Mouse (Mus musculus) testis, postnatal 10 days (tissue): ENCODE results near the gene 3110082I17Rik.

Source experiments
- DNase-seq: peaks from one replicate; pipeline ENCODE4 v3.0.0; 2021; ENCODE audit warnings: low spot score

Gene 3110082I17Rik

GRCm38 (mm10) chr5:139325395-139325966, 134.8 kb downstream of the 3110082I17Rik start, which contains the start of gene Adap1:
Adap1 (minus strand) TSS chr5:139325622.
- DNase-seq = peak; percentile 72

GRCm38 (mm10) chr5:139324691-139325394, 135.5 kb downstream of the 3110082I17Rik start:
- DNase-seq = peak; percentile 62

- no peak for DNase-seq
These were observed 136.3 kb downstream of the 3110082I17Rik start for GRCm38 (mm10) chr5:139324045-139324491.

- DNase-seq = peak; percentile 62
These were observed 136.9 kb downstream of the 3110082I17Rik start for GRCm38 (mm10) chr5:139323260-139323924.

GRCm38 (mm10) chr5:139321331-139321730, 139.0 kb downstream of the 3110082I17Rik start:
- no peak for DNase-seq

- no peak for DNase-seq
These were observed 139.9 kb downstream of the 3110082I17Rik start for GRCm38 (mm10) chr5:139320424-139320823.

GRCm38 (mm10) chr5:139317751-139318504, 142.4 kb downstream of the 3110082I17Rik start:
- no peak for DNase-seq

GRCm38 (mm10) chr5:139316982-139317675, 143.2 kb downstream of the 3110082I17Rik start:
- no peak for DNase-seq

GRCm38 (mm10) chr5:139314941-139315642, 145.2 kb downstream of the 3110082I17Rik start:
- no peak for DNase-seq

- no peak for DNase-seq
These were observed 146.8 kb downstream of the 3110082I17Rik start for GRCm38 (mm10) chr5:139313536-139313935.

- no peak for DNase-seq
These were observed 148.5 kb downstream of the 3110082I17Rik start for GRCm38 (mm10) chr5:139311822-139312221.

GRCm38 (mm10) chr5:139310477-139310876, 149.8 kb downstream of the 3110082I17Rik start:
- DNase-seq = no peak

- DNase-seq = no peak
These were observed 150.4 kb downstream of the 3110082I17Rik start for GRCm38 (mm10) chr5:139309946-139310345.
